13 mouse cellular contexts compared by ENCODE assay signal in the genomic region with DNA sequence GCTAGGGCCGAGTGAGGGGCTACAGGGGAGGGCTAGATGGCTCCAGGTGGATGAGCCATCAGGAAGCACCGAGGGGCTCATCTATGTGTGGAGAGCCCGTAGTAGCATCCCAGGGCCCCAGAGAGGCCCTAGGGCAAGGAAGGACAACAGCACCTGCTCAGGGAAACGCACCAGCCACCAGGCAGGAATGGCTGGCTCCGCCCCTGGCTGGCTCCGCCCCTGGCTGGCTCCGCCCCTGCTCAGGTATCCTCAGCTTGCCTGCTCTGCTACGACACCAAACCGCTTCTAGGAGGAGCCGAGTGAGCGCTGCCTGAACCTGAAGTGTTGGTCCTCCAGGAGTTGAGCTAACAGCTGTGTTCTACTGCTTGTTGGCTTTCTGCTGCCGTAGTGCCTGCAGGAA. TPM values are rescaled to one million over a fixed set of nuclear protein-coding genes. Genes with fewer than 3 reads are reported as not detected.
DNase-seq lines count a peak whose midpoint lies in the region; ATAC-seq and TF ChIP-seq lines count a peak whose summit lies in the region.
"Had no signal": no experiment of that assay in that cellular context is flagged by ENCODE, and none has a peak within 500 bp of the region (broad histone marks: within the 10 kb centered on the region; RNA-seq: fewer than 3 reads in every experiment).

No protein-coding gene starts in this region.

- H3K27ac ChIP-seq in kidney, embryonic 15.5 days: no peak overlapping the region
- no peak overlapping the region for H3K27ac ChIP-seq in lung, embryonic 14.5 days (ENCODE audit: low read depth)
- H3K27ac ChIP-seq: forebrain, embryonic 10.5 days; hindbrain, embryonic 12.5 days had no signal

- H3K27me3 ChIP-seq in kidney, embryonic 15.5 days: peaks cover 11% of the 10 kb centered on the region
- H3K27me3 ChIP-seq in lung, embryonic 14.5 days (ENCODE audit: insufficient read depth, low read length): no peaks in the 10 kb centered on the region
- H3K27me3 ChIP-seq: hindbrain, embryonic 12.5 days had no signal

- H3K9me3 ChIP-seq in kidney, embryonic 15.5 days (replicated peaks): no peaks in the 10 kb centered on the region
- H3K9me3 ChIP-seq in lung, embryonic 14.5 days (ENCODE audit: low read depth, low read length): no peaks in the 10 kb centered on the region
- H3K9me3 ChIP-seq: forebrain, embryonic 10.5 days; hindbrain, embryonic 12.5 days had no signal

- no peak overlapping the region for H3K9ac ChIP-seq in kidney, embryonic 15.5 days
- no peak overlapping the region for H3K9ac ChIP-seq in lung, embryonic 14.5 days
- H3K9ac ChIP-seq: hindbrain, embryonic 12.5 days had no signal

- no peak for TF ChIP-seq CTCF in lung, embryonic 14.5 days (IDR thresholded peaks at IDR 0.05; ENCODE audit: low read depth)

- no peak overlapping the region for H3K4me3 ChIP-seq in kidney, embryonic 15.5 days (replicated peaks)
- no peak overlapping the region for H3K4me3 ChIP-seq in lung, embryonic 14.5 days (ENCODE audit: low read depth, low read length)
- H3K4me3 ChIP-seq: forebrain, embryonic 10.5 days; hindbrain, embryonic 12.5 days had no signal

- peak; percentile 11 for DNase-seq in urinary bladder, postnatal 25 days (ENCODE audit: low spot score)
- no peak for DNase-seq in urinary bladder, postnatal 4 days (ENCODE audit: low spot score in 2 of 2)
- peak; percentile 70 for DNase-seq in lung, embryonic 14.5 days
- no peak for DNase-seq in right cerebral cortex, postnatal 4 days
- DNase-seq in right cerebral cortex, adult 18-20 months: no peak
- DNase-seq in heart, postnatal 25 days (ENCODE audit: low spot score): no peak
- DNase-seq in spleen, adult 12 weeks (ENCODE audit: low spot score): no peak
- DNase-seq: cerebellum, adult 9-10 months; heart, adult 18-20 months had no signal

- H3K4me2 ChIP-seq in kidney, embryonic 15.5 days: peak overlapping the region; percentile 36; the same call in 1 of the 2 replicates
- 0 out of 2 replicates have a peak overlapping the region, but pooled peaks have one; percentile 10 for H3K4me2 ChIP-seq in lung, embryonic 14.5 days
- H3K4me2 ChIP-seq: hindbrain, embryonic 12.5 days had no signal

- peak; percentile 53 for ATAC-seq in kidney, embryonic 15.5 days (replicated peaks; ENCODE audit: low FRiP score)
- ATAC-seq in lung, embryonic 14.5 days (ENCODE audit: insufficient read depth): peak; percentile 68; the same call in 1 of the 2 replicates
- ATAC-seq: midbrain, embryonic 16.5 days had no signal

- H3K36me3 ChIP-seq in kidney, embryonic 15.5 days: no peaks in the 10 kb centered on the region
- H3K36me3 ChIP-seq in lung, embryonic 14.5 days (ENCODE audit: insufficient read depth): no peaks in the 10 kb centered on the region
- H3K36me3 ChIP-seq: forebrain, embryonic 10.5 days; hindbrain, embryonic 12.5 days had no signal

- WGBS in kidney, embryonic 15.5 days: 6% methylated on average over 12 of the region's 12 CpGs
- 13% methylated on average over 12 of the region's 12 CpGs for WGBS in lung, embryonic 14.5 days

- intact Hi-C loops in heart, postnatal 25 days (cut with DNase I): no loop called here

- H3K4me1 ChIP-seq in kidney, embryonic 15.5 days: peaks cover 8% of the 10 kb centered on the region; the same call in 1 of the 2 replicates
- H3K4me1 ChIP-seq in lung, embryonic 14.5 days (ENCODE audit: insufficient read depth): no peaks in the 10 kb centered on the region

RNA-seq across cellular contexts. Expression of gene Hhatl, which starts 5.4 kb away (rescaled TPM):
- polyA plus RNA-seq in kidney, embryonic 15.5 days (2015; fragmentation: Nextera tagmentation; extraction: Ambion mirVana): 0.69 and 0.80 TPM in 2 replicates
- polyA plus RNA-seq in lung, embryonic 14.5 days (2014; fragmentation: Nextera tagmentation; extraction: Ambion mirVana): 0.34 and 0.91 TPM in 2 replicates
- total RNA-seq in heart, postnatal 25 days (2021): 100 to 1,000 TPM; 118 to 123 TPM
- polyA plus RNA-seq: forebrain, embryonic 10.5 days had no signal

RNA-seq across cellular contexts. Expression of gene Klhl40, which starts 20.3 kb away (rescaled TPM):
- polyA plus RNA-seq in kidney, embryonic 15.5 days (2015; fragmentation: Nextera tagmentation; extraction: Ambion mirVana): 1.8 and 2.9 TPM in 2 replicates
- polyA plus RNA-seq in lung, embryonic 14.5 days (2014; fragmentation: Nextera tagmentation; extraction: Ambion mirVana): 0.17 and 0.30 TPM in 2 replicates
- 10 to 100 TPM; 10.1 to 10.5 TPM for total RNA-seq in heart, postnatal 25 days (2021)

RNA-seq across cellular contexts. Expression of gene Zfp651, which starts 38.6 kb away (rescaled TPM):
- polyA plus RNA-seq in kidney, embryonic 15.5 days (2015; fragmentation: Nextera tagmentation; extraction: Ambion mirVana): 12.8 and 15.3 TPM in 2 replicates
- 13.6 and 13.8 TPM in 2 replicates for polyA plus RNA-seq in lung, embryonic 14.5 days (2014; fragmentation: Nextera tagmentation; extraction: Ambion mirVana)
- 100 to 1,000 TPM; 116 to 128 TPM for total RNA-seq in heart, postnatal 25 days (2021)

RNA-seq across cellular contexts. Expression of gene Ccdc13, which starts 41.5 kb away (rescaled TPM):
- 0.47 and 0.53 TPM in 2 replicates for polyA plus RNA-seq in kidney, embryonic 15.5 days (2015; fragmentation: Nextera tagmentation; extraction: Ambion mirVana)
- polyA plus RNA-seq in lung, embryonic 14.5 days (2014; fragmentation: Nextera tagmentation; extraction: Ambion mirVana): 0.39 and 0.78 TPM in 2 replicates
- not detected for total RNA-seq in heart, postnatal 25 days (2021)

Comparison
In these comparisons a context has a peak if more than half of its experiments do, and no peak if none do; other contexts are left out.
1. DNase-seq: peak in urinary bladder, postnatal 25 days (single experiment) and lung, embryonic 14.5 days (single experiment); none in urinary bladder, postnatal 4 days (0 of 2), right cerebral cortex, postnatal 4 days (single experiment), right cerebral cortex, adult 18-20 months (single experiment), heart, postnatal 25 days (single experiment) and spleen, adult 12 weeks (single experiment).